Mouse (Mus musculus): ENCODE measurements around the gene 1700067K01Rik.

DNA sequence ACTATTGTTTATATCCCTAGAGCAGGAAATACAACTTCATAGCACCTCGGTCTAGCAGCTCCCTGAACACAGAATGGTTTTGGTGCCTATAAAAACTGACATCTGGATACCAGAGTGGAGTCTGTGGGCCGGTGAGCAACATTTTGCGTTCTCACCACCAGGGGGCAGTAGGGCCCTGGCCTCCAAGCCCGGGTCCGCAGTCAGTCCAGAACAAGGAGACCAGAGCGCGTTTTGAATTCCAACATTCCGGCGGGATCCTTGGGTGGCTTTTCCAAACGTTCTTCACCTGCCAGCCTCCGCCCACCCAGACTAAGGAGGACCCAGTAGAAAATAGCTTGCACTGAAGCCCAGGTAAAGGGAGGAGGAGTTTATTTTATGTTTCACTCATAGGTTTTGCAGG, 8.6 kb downstream of the 1700067K01Rik start:
- TF ChIP-seq POLR2A (IDR thresholded peaks at IDR 0.05; ENCODE audit: insufficient read depth, low read length) (no peak), CTCF (IDR thresholded peaks at IDR 0.05; ENCODE audit: low read depth, low read length) (peak; percentile 97), EP300 (IDR thresholded peaks at IDR 0.05; ENCODE audit: insufficient read depth, low read depth, low read length) (no peak)
